Mouse (Mus musculus) midbrain, embryonic 10.5 days (tissue): ENCODE measurements around the gene Taf1d. TPM values are rescaled to one million over a fixed set of nuclear protein-coding genes. Genes with fewer than 3 reads are reported as not detected.
"Not testable (repeated sequence)": the region's sequence is repeated elsewhere in the genome, so short reads cannot be mapped to it uniquely, and the experiment has no call there.

Source experiments
- DNase-seq: peaks from one replicate; pipeline ENCODE4 v3.0.0-alpha.2; 2017; ENCODE audit warnings: low spot score
- H3K27ac ChIP-seq: fragments of 300-500 bp; sonication (generic); replicated peaks from 2 replicates; pipeline ENCODE4 v1.5.1; 2016; ENCODE audit warnings: mild to moderate bottlenecking
- H3K27me3 ChIP-seq: fragments of 300-500 bp; sonication (generic); 2 replicates; pipeline ENCODE4 v1.6.1; 2016; ENCODE audit warnings: low read depth, mild to moderate bottlenecking; ENCODE audit not compliant: poor library complexity, severe bottlenecking
- H3K36me3 ChIP-seq: fragments of 300-500 bp; sonication (generic); 2 replicates; pipeline ENCODE4 v1.6.1; 2016; ENCODE audit warnings: mild to moderate bottlenecking, moderate library complexity
- H3K4me1 ChIP-seq: fragments of 300-500 bp; sonication (generic); 2 replicates; pipeline ENCODE4 v1.6.1; 2016
- H3K4me3 ChIP-seq: fragments of 300-500 bp; sonication (generic); 2 replicates; pipeline ENCODE4 v1.5.1; 2016; ENCODE audit warnings: mild to moderate bottlenecking, moderate library complexity
- H3K9me3 ChIP-seq: fragments of 300-500 bp; sonication (generic); replicated peaks from 2 replicates; pipeline ENCODE4 v1.6.1; 2016; ENCODE audit warnings: mild to moderate bottlenecking
- WGBS: fragments of 180-500 bp; shearing (Covaris S2); methylation state at CpG from one replicate; pipeline ENCODE4 v1.1.7; 2016; 5-methylcytosine and 5-hydroxymethylcytosine counted together
- polyA plus RNA-seq: library from polyadenylated mRNA; unstranded; fragments of >200 nt; fragmentation: Nextera tagmentation; extraction: Ambion mirVana; gene quantifications from 2 replicates; pipeline ENCODE4 v1.2.1, GENCODE M21; 2016

The Taf1d gene
- polyA plus RNA-seq, 1 experiment from 2014 or later = 88.3 TPM

DNA sequence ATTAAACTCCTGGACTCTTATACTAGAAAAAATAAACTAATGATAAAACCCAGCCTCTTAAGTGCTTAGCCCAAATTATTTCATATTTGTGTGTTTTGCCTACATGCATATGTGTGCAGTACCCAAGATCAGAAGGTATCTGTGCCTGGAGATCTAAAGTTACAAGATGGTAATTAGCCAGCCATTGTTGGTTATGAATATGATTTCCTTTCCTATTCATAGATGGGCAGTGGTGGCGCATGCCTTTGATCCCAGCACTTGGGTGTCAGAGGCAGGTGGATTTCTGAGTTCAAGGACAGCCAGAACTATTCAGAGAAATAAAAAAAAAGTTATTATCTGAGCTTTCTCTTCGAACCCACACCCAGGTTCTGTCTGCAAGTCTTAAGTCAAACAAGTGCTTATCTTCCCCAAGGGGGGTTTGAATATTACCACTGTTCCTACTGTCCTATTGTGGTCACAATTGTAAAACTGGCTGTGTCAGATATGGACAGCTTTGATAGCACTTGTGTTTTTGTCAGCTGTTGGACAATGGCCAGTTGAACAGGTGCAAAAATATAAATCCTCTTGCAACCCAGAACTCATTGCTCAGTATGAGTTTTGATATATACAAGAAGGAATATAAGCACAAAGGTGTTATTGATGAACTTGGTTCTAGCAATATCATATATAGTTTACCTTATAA, 6.2 kb downstream of the Taf1d start:
- no peaks in the 10 kb centered on the region for H3K27me3 ChIP-seq
- H3K4me1 ChIP-seq = peaks cover 24% of the 10 kb centered on the region
- H3K36me3 ChIP-seq = peaks cover 99% of the 10 kb centered on the region
- WGBS = 96% methylated on average over 2 of the region's 2 CpGs
- no peaks in the 10 kb centered on the region for H3K9me3 ChIP-seq
- H3K27ac ChIP-seq = no peak overlapping the region
- no peak for DNase-seq
- no peak overlapping the region for H3K4me3 ChIP-seq

DNA sequence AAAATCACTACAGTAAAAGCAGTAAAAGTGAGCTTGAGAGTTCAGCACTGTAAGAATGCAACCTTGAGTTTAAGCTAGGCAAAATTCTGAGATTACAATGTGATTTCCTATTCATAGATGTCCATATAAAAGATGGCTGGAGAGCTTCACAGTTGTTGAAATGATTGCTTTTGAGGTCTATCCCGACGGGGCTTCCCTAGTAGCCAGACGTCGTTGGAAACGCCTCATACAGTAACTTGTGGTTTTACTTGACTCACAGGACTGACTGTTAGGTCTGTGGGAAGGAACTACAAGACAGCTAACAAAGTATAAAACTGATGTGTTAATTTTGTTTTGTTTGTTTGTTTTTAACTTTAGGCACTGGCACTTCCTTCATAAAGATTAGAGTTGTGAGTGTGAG, 7.6 kb downstream of the Taf1d start:
- DNase-seq = no peak
- WGBS = 95% methylated on average over 5 of the region's 5 CpGs
- Histone ChIP-seq H3K36me3 (peaks cover 99% of the 10 kb centered on the region), H3K4me3 (no peak overlapping the region), H3K9me3 (no peaks in the 10 kb centered on the region), H3K27ac (no peak overlapping the region), H3K27me3 (no peaks in the 10 kb centered on the region), H3K4me1 (peaks cover 10% of the 10 kb centered on the region)

DNA sequence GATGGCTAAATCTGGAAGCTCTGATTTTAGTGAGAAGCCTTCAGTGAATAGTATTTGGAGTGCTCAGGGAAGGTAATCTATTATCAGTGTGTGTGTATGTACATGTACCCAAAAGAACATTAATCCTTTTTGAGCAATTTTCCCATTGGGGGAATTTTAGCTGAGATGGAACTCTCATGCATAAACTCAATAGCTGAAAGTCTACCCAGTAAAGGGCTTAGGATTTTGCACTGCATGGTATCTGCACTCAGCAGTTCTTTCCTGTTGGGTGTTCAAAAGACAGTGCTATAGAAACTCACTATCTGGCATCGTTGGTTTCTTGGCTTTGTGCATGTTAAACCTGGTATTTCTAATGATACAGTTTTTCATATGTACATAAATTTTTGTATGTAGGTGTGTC, 8.6 kb downstream of the Taf1d start:
- Histone ChIP-seq H3K9me3 (no peaks in the 10 kb centered on the region), H3K4me1 (peaks cover under 1% of the 10 kb centered on the region; the same call in 1 of the 2 replicates), H3K4me3 (no peak overlapping the region), H3K27ac (no peak overlapping the region), H3K36me3 (peaks cover 99% of the 10 kb centered on the region), H3K27me3 (no peaks in the 10 kb centered on the region)
- 97% methylated on average over 1 of the region's 1 CpGs for WGBS
- no peak for DNase-seq

DNA sequence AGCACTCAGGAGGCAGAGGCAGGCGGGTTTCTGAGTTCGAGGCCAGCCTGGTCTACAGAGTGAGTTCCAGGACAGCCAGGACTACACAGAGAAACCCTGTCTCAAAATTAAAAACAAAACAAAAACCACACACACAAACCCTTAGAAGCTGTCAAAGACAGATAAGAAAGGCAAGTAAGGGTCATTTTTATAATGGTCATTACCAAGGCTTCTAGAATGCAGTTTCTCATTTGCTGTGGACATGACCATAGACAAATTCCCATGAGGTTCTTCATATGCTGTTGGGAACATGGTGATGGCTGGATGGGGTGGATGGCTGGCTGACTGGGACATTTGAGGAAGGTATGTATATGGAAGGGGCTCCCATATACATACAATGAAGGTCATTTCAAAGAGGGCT, 10.3 kb downstream of the Taf1d start:
- not testable (repeated sequence) for H3K4me3 ChIP-seq, H3K27me3 ChIP-seq, DNase-seq, H3K27ac ChIP-seq, H3K9me3 ChIP-seq, H3K4me1 ChIP-seq
- WGBS = 98% methylated on average over 2 of the region's 2 CpGs
- H3K36me3 ChIP-seq = peaks cover 99% of the 10 kb centered on the region

GRCm38 (mm10) chr9:15317223-15318169, 11.5 kb downstream of the Taf1d start:
- H3K36me3 ChIP-seq = peaks cover 99% of the 10 kb centered on the region
- 71% methylated on average over 5 of the region's 5 CpGs for whole genome bisulfite sequencing

DNA sequence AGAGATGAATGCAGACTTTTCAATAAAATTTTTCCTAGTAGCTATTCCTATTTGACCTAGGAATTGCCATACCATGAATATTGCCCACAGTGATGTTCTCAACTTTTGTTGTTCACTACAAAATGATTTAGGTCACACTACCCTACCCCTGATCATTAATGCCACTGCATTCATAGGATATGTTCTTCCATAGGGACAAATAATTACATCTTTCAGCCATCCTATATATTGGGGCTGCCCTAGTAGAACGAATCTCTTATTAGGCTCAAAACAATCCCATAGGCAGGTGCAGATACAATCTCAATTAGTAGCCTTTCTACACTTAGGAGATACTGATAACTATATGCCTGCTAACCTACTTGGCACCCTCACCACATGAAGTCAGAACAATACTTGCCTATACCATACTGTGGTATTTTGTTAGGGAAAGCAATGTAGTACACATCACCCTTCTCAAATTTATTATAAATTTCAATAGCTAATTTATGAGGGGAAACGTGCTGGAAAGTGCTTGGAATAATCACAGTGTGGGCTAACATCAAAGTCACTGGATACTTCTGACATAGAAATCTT, 12.2 kb downstream of the Taf1d start:
- DNase-seq = no peak
- H3K4me1 ChIP-seq = no peaks in the 10 kb centered on the region
- WGBS = 89% methylated on average over 2 of the region's 2 CpGs
- no peaks in the 10 kb centered on the region for H3K27me3 ChIP-seq
- no peaks in the 10 kb centered on the region for H3K9me3 ChIP-seq
- H3K27ac ChIP-seq = no peak overlapping the region
- H3K4me3 ChIP-seq = no peak overlapping the region
- peaks cover 99% of the 10 kb centered on the region for H3K36me3 ChIP-seq

More at GRCm38 (mm10) chr9:15317223-15318169, 11.5 kb downstream of the Taf1d start:
- Histone ChIP-seq H3K27ac (no peak overlapping the region), H3K4me3 (no peak overlapping the region), H3K27me3 (no peaks in the 10 kb centered on the region), H3K9me3 (no peaks in the 10 kb centered on the region), H3K4me1 (no peaks in the 10 kb centered on the region)
- DNase-seq = no peak

- H3K9me3 ChIP-seq = no peaks in the 10 kb centered on the region
- no peaks in the 10 kb centered on the region for H3K4me1 ChIP-seq
- H3K27me3 ChIP-seq = no peaks in the 10 kb centered on the region
- H3K4me3 ChIP-seq = no peak overlapping the region
- 93% methylated on average over 4 of the region's 4 CpGs for WGBS
- H3K36me3 ChIP-seq = peaks cover 98% of the 10 kb centered on the region
- H3K27ac ChIP-seq = no peak overlapping the region
- DNase-seq = no peak
These were observed 31.8 kb downstream of the Taf1d start for GRCm38 (mm10) chr9:15337776-15338175.

GRCm38 (mm10) chr9:15349925-15350324, 43.9 kb downstream of the Taf1d start:
- no peak overlapping the region for H3K27ac ChIP-seq
- no peak for DNase-seq
- no peaks in the 10 kb centered on the region for H3K9me3 ChIP-seq
- H3K4me1 ChIP-seq = no peaks in the 10 kb centered on the region
- H3K27me3 ChIP-seq = no peaks in the 10 kb centered on the region
- H3K36me3 ChIP-seq = peaks cover 93% of the 10 kb centered on the region
- WGBS = 83% methylated on average over 2 of the region's 2 CpGs
- H3K4me3 ChIP-seq = no peak overlapping the region

DNA sequence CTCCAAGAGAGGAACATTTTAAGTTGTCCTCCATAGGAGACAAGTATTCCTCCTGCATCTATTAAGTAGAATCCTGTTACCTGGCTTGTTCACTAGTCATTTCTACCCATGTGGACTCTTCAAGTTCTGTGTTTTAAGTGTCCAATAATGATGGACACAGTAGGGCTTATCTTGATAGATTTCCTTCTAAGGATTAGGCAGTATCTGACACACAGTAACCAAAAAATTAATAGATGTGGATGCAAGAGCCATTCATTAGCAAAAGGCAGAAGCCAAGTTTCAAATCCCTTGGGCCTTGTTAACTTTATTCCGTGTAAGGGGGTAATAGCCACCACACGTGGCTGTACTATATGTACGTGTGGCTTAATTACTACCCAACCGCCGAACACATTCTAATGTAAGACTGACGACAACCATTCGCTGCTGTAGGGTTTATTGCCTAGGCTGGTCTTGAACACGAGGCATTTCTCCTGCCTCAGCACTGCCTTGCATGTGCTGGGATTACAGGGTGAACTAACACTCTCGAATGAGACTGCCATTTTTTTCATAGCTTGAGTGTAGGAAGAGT, 51.0 kb downstream of the Taf1d start:
- Histone ChIP-seq H3K4me3 (peak overlapping the region; percentile 78), H3K9me3 (no peaks in the 10 kb centered on the region), H3K36me3 (peaks cover 29% of the 10 kb centered on the region), H3K4me1 (peaks cover 13% of the 10 kb centered on the region), H3K27me3 (0 out of 2 replicates have a peak, but pooled peaks cover 4% of the 10 kb centered on the region), H3K27ac (peak overlapping the region; percentile 92)
- DNase-seq = no peak
- WGBS = 2% methylated on average over 9 of the region's 9 CpGs

GRCm38 (mm10) chr9:15357484-15358275, 51.7 kb downstream of the Taf1d start, which contains the start of gene Cep295:
TSS of gene Cep295 (minus strand) at chr9:15357788.
- peaks cover 22% of the 10 kb centered on the region for H3K36me3 ChIP-seq
- H3K9me3 ChIP-seq = no peaks in the 10 kb centered on the region
- peak; percentile 97 for DNase-seq
- peak within 1 kb of the TSS; percentile 92 for H3K27ac ChIP-seq
- H3K4me1 ChIP-seq = peaks cover 13% of the 10 kb centered on the region
- 0 out of 2 replicates have a peak, but pooled peaks cover 4% of the 10 kb centered on the region for H3K27me3 ChIP-seq
- H3K4me3 ChIP-seq = peak within 1 kb of the TSS; percentile 78
- 3% methylated on average over 60 of the region's 60 CpGs for WGBS

- no peak for DNase-seq
- H3K4me1 ChIP-seq = no peaks in the 10 kb centered on the region
- no peaks in the 10 kb centered on the region for H3K9me3 ChIP-seq
- 76% methylated on average over 1 of the region's 1 CpGs for WGBS
- no peak overlapping the region for H3K27ac ChIP-seq
- no peak overlapping the region for H3K4me3 ChIP-seq
- H3K36me3 ChIP-seq = no peaks in the 10 kb centered on the region
- H3K27me3 ChIP-seq = 0 out of 2 replicates have a peak, but pooled peaks cover 4% of the 10 kb centered on the region
These were observed 58.8 kb downstream of the Taf1d start for GRCm38 (mm10) chr9:15364843-15365242.

DNA sequence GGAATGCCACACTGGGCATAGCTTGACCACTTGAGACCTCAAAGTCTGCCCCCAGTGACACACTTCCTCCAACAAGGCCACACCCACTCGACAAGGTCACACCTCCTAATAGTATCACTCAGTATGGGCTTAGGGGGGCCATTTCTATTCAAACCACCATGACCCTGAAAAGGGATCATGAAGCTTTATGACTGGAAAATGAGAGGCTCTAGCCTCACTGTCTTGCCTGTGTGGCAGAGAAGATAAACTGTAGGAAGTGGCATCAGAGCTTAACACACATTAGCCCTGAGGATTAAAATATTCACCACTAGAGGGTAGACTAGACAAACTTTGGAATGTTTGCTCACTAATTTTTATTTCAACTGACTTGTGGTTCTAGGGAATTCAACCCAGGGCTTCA, 59.8 kb downstream of the Taf1d start:
- Histone ChIP-seq H3K4me3 (no peak overlapping the region), H3K36me3 (no peaks in the 10 kb centered on the region), H3K27ac (no peak overlapping the region), H3K27me3 (no peaks in the 10 kb centered on the region), H3K9me3 (no peaks in the 10 kb centered on the region), H3K4me1 (no peaks in the 10 kb centered on the region)
- DNase-seq = no peak
- WGBS = 85% methylated on average over 1 of the region's 1 CpGs
